Mouse (Mus musculus) heart, embryonic 14.5 days (tissue): ENCODE data around the gene Bpifc. TPM values are rescaled to one million over a fixed set of nuclear protein-coding genes. Genes with fewer than 3 reads are reported as not detected.
"Not testable (repeated sequence)": the region's sequence is repeated elsewhere in the genome, so short reads cannot be mapped to it uniquely, and the experiment has no call there.

Source experiments
- ATAC-seq: fragments of 200-750 bp; cut with Nextera tagmentation; 2 replicates; pipeline ENCODE4 v1.8.0; 2017; ENCODE audit warnings: low read depth, moderate TSS enrichment; ENCODE audit not compliant: insufficient number of reproducible peaks, insufficient read depth, low FRiP score
- H3K27ac ChIP-seq, 2 experiments: fragments of 200-500 bp in 1 of 2; fragments of 300-500 bp in 1 of 2; sonication (generic) in 1 of 2; replicated peaks in 1 of 2; 2 replicates each; pipeline ENCODE4 v1.5.1; 2012 to 2014; ENCODE audit warnings: low read depth in 2 of 2, low read length in 2 of 2, control low read depth in 1 of 2, mild to moderate bottlenecking in 1 of 2, mixed read lengths in 1 of 2; ENCODE audit not compliant: control insufficient read depth in 1 of 2, insufficient read depth in 1 of 2
- H3K27me3 ChIP-seq: fragments of 300-500 bp; sonication (generic); 2 replicates; pipeline ENCODE4 v1.6.1; 2014; ENCODE audit warnings: mild to moderate bottlenecking, low read length, control low read depth; ENCODE audit not compliant: control insufficient read depth, insufficient read depth
- H3K36me3 ChIP-seq: fragments of 300-500 bp; sonication (generic); 2 replicates; pipeline ENCODE4 v1.6.1; 2014; ENCODE audit warnings: mild to moderate bottlenecking, control low read depth, low read length, mixed read lengths; ENCODE audit not compliant: control insufficient read depth, insufficient read depth
- H3K4me1 ChIP-seq, 2 experiments: fragments of 200-500 bp in 1 of 2; fragments of 300-500 bp in 1 of 2; sonication (generic) in 1 of 2; 2 replicates each; pipeline ENCODE4 v1.6.1; 2012 to 2014; ENCODE audit warnings: low read length in 2 of 2, control low read depth in 1 of 2, mixed read lengths in 1 of 2; ENCODE audit not compliant: control insufficient read depth in 2 of 2, insufficient read depth in 2 of 2
- H3K4me2 ChIP-seq: fragments of 300-500 bp; sonication (generic); 2 replicates; pipeline ENCODE4 v1.6.1; 2014; ENCODE audit warnings: mild to moderate bottlenecking, low read length
- H3K4me3 ChIP-seq, 2 experiments: fragments of 200-500 bp in 1 of 2; fragments of 300-500 bp in 1 of 2; sonication (generic) in 1 of 2; 2 replicates each; pipeline ENCODE4 v1.5.1; 2012 to 2014; ENCODE audit warnings: low read length in 2 of 2, mild to moderate bottlenecking in 2 of 2, control low read depth in 1 of 2, low read depth in 1 of 2, moderate library complexity in 1 of 2; ENCODE audit not compliant: control insufficient read depth in 1 of 2, insufficient read depth in 1 of 2
- H3K9ac ChIP-seq: fragments of 300-500 bp; sonication (generic); 2 replicates; pipeline ENCODE4 v1.6.1; 2014; ENCODE audit warnings: mild to moderate bottlenecking, low read length
- H3K9me3 ChIP-seq: fragments of 300-500 bp; sonication (generic); 2 replicates; pipeline ENCODE4 v1.6.1; 2016; ENCODE audit warnings: low read length, control low read depth; ENCODE audit not compliant: control insufficient read depth
- WGBS: fragments of 180-500 bp; shearing (Covaris S2); extraction: QIAGEN DNeasy Blood & Tissue Kit; methylation state at CpG from one replicate; pipeline ENCODE4 v1.1.7; 2014; 5-methylcytosine and 5-hydroxymethylcytosine counted together
- polyA plus RNA-seq: library from polyadenylated mRNA; unstranded; fragments of >200 nt; fragmentation: Nextera tagmentation; extraction: Ambion mirVana; gene quantifications from 2 replicates; pipeline ENCODE4 v1.2.1, GENCODE M21; 2014

Gene Bpifc
- polyA plus RNA-seq, 1 experiment from 2014 or later = not detected

DNA sequence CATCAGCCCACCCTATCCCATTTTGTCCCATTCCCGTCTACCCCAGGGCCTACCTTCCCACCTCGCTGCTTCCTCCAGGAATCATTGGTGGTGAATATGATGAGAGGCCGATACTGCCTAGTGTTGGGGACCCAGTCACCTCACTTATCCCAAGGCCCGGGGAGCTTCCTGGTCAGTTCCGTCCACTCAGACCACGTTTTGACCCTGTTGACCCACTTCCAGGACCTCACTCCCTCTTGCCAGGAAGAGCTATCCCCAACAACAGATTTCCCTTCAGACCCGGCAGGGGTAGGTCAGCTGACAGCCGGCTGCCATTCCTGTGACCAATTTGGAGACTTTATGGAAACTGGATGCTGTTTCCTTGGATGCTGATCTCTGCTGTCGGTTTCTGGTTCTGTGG lies 36.1 kb upstream of the Bpifc start:
- Histone ChIP-seq H3K9ac (no peak overlapping the region), H3K36me3 (peaks cover 48% of the 10 kb centered on the region), H3K4me2 (no peak overlapping the region), H3K4me1 (no peaks in the 10 kb centered on the region), H3K27ac (no peak overlapping the region), H3K27me3 (no peaks in the 10 kb centered on the region), H3K9me3 (no peaks in the 10 kb centered on the region), H3K4me3 (no peak overlapping the region)
- ATAC-seq = no peak
- WGBS = 83% methylated on average over 9 of the region's 9 CpGs

GRCm38 (mm10) chr10:86046371-86046770 lies 34.7 kb upstream of the Bpifc start:
- no peaks in the 10 kb centered on the region for H3K9me3 ChIP-seq
- H3K9ac ChIP-seq = no peak overlapping the region
- H3K27ac ChIP-seq = no peak overlapping the region
- H3K4me2 ChIP-seq = no peak overlapping the region
- ATAC-seq = no peak
- H3K4me3 ChIP-seq = no peak overlapping the region
- no peaks in the 10 kb centered on the region for H3K27me3 ChIP-seq
- peaks cover 48% of the 10 kb centered on the region for H3K36me3 ChIP-seq
- 92% methylated on average over 1 of the region's 1 CpGs for WGBS
- no peaks in the 10 kb centered on the region for H3K4me1 ChIP-seq

- Histone ChIP-seq H3K9me3 (no peaks in the 10 kb centered on the region), H3K36me3 (peaks cover 48% of the 10 kb centered on the region), H3K9ac (no peak overlapping the region), H3K27me3 (no peaks in the 10 kb centered on the region), H3K27ac (no peak overlapping the region), H3K4me1 (no peaks in the 10 kb centered on the region), H3K4me2 (no peak overlapping the region), H3K4me3 (no peak overlapping the region)
- no peak for ATAC-seq
- WGBS = 92% methylated on average over 8 of the region's 8 CpGs
Observed at GRCm38 (mm10) chr10:86044066-86044465, 32.4 kb upstream of the Bpifc start.

DNA sequence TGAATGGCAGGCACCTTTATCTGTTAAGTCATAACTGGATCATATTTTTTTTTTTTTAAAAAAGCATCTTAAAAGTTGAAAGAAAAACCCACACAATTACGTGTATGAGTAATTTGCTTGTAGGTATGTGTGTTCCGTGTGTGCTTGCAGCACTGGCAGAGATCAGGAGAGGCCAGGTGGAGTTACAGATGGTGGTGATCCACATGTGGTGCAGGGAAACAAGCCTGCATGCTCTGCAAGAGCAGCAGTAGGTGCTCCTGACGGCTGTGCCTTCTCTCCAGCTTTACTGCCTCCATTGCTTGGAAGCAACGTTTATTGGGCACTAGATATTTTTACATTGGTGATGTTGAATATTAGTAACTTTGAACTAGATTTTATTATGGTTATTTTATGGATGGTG lies 32.0 kb upstream of the Bpifc start:
- no peak overlapping the region for H3K4me2 ChIP-seq
- H3K4me1 ChIP-seq = no peaks in the 10 kb centered on the region
- no peak for ATAC-seq
- no peaks in the 10 kb centered on the region for H3K27me3 ChIP-seq
- H3K9me3 ChIP-seq = no peaks in the 10 kb centered on the region
- WGBS = 86% methylated on average over 4 of the region's 4 CpGs
- H3K27ac ChIP-seq = no peak overlapping the region
- no peak overlapping the region for H3K9ac ChIP-seq
- peaks cover 48% of the 10 kb centered on the region for H3K36me3 ChIP-seq
- H3K4me3 ChIP-seq = no peak overlapping the region

DNA sequence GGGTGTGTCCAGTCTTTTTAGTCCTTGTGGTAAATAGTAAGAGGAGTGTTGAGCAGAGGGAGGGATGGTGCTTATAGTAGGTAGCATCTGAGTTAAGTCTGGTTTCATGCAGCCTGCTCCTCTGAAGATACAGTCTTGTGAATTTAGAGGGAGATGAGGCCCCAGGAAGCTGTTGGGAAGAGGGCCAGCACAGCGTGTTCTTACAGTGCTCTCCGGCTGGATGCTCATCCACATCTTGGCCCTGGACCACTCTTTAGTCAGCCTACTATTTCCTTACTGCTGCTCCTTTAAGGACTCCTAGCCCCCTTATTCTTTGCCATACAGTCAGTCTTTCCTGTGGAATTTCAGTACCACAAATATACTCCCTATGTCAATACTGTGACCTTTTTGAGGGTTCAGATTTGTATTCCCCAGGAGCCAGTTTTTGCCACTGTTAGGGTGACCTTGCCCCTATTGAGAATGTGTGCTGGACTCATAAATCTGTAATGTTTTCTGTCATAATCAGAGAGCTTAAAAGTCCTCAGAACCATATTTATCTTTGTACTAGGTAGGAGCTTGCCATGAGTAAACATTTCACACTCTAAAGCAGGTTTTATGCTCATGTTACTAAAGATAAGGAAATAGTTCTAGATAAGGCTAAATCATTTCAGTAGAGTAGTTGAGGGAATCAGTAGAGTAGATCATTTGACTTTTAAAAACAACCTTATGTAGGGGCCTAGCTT lies 22.5 kb upstream of the Bpifc start:
- H3K4me2 ChIP-seq = no peak overlapping the region
- H3K9me3 ChIP-seq = no peaks in the 10 kb centered on the region
- no peak overlapping the region for H3K4me3 ChIP-seq
- H3K27ac ChIP-seq = no peak overlapping the region
- H3K4me1 ChIP-seq = no peaks in the 10 kb centered on the region
- WGBS = 89% methylated on average over 2 of the region's 2 CpGs
- no peaks in the 10 kb centered on the region for H3K27me3 ChIP-seq
- H3K36me3 ChIP-seq = peaks cover 32% of the 10 kb centered on the region
- no peak overlapping the region for H3K9ac ChIP-seq
- no peak for ATAC-seq

- Histone ChIP-seq H3K27me3 (no peaks in the 10 kb centered on the region), H3K9ac (no peak overlapping the region), H3K4me2 (no peak overlapping the region), H3K27ac (no peak overlapping the region), H3K4me1 (no peaks in the 10 kb centered on the region), H3K9me3 (no peaks in the 10 kb centered on the region), H3K36me3 (peaks cover 34% of the 10 kb centered on the region), H3K4me3 (no peak overlapping the region)
- no peak for ATAC-seq
- 85% methylated on average over 3 of the region's 3 CpGs for WGBS
Observed at GRCm38 (mm10) chr10:86032517-86032916, 20.8 kb upstream of the Bpifc start.

DNA sequence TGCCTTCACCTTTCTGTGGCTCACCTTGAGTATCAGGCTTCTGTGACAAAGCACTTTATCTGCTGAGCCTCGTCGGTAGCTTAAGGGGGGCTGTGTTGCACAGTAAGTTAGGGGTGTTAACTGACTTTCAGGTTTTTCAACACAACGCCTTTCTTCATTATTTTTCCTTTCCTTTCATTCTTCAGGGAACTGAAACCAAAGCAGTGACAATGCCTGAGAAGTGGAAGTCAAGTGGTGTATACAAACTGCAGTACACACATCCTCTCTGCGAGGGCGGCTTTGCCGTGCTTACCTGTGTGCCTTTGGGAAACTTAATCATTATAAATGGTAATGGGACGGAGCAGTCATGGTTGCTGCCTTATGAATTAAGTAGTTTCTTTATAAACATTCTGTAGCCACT lies 19.0 kb upstream of the Bpifc start:
- H3K4me3 ChIP-seq = no peak overlapping the region
- H3K9ac ChIP-seq = no peak overlapping the region
- no peak overlapping the region for H3K4me2 ChIP-seq
- whole genome bisulfite sequencing = 86% methylated on average over 7 of the region's 7 CpGs
- H3K36me3 ChIP-seq = peaks cover 29% of the 10 kb centered on the region
- H3K27ac ChIP-seq = no peak overlapping the region
- ATAC-seq = no peak
- no peaks in the 10 kb centered on the region for H3K9me3 ChIP-seq
- no peaks in the 10 kb centered on the region for H3K4me1 ChIP-seq
- no peaks in the 10 kb centered on the region for H3K27me3 ChIP-seq

- H3K4me2 ChIP-seq, H3K4me3 ChIP-seq, H3K27me3 ChIP-seq, H3K4me1 ChIP-seq, H3K9ac ChIP-seq, H3K27ac ChIP-seq, H3K9me3 ChIP-seq, ATAC-seq: not testable (repeated sequence)
- 86% methylated on average over 1 of the region's 1 CpGs for WGBS
- H3K36me3 ChIP-seq = peaks cover 16% of the 10 kb centered on the region
Observed at GRCm38 (mm10) chr10:86026807-86027206, 15.1 kb upstream of the Bpifc start.
